Mouse (Mus musculus) activated CD4-positive, CD25-positive, alpha-beta regulatory T cell, adult 4 months (primary cell): Measurements from ENCODE around the gene Tbx5. TPM values are rescaled to one million over a fixed set of nuclear protein-coding genes. Genes with fewer than 3 reads are reported as not detected.

Experiments used
- ATAC-seq: one replicate; pipeline ENCODE4 v1.8.0; 2017
- polyA plus RNA-seq, 2 experiments: library from polyadenylated mRNA; unstranded; fragments of 100-300 nt; shearing (Covaris generic); gene quantifications; one replicate each; pipeline ENCODE4 v1.2.1; 2017

Gene Tbx5
- polyA plus RNA-seq, 2 experiments from 2014 or later, result not detected

GRCm38 (mm10) chr5:119810994-119811690, 21.3 kb upstream of the Tbx5 start:
- ATAC-seq, result no peak

- no peak for ATAC-seq
Observed at GRCm38 (mm10) chr5:119815247-119815646, 17.2 kb upstream of the Tbx5 start.

DNA sequence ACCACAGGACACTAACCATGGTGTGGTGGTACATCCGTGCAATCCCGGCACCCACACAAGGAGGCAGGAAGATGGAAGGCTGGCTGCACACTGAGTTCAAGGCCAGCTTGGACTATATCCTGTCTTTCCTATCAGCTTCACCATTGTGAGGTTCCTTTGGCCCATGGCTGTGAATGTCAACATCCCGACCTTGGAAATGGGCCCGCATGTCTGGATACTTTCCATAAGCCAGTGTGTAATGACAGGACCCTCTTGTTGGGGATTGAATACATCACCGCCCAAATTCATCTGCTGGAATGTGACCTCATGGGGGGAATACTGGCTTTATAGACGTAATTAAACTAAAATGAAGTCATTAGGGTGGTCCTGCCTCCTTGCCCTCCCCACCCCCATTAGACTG, 12.0 kb upstream of the Tbx5 start:
- ATAC-seq, result no peak

GRCm38 (mm10) chr5:119821506-119821905, 11.0 kb upstream of the Tbx5 start:
- no peak for ATAC-seq

DNA sequence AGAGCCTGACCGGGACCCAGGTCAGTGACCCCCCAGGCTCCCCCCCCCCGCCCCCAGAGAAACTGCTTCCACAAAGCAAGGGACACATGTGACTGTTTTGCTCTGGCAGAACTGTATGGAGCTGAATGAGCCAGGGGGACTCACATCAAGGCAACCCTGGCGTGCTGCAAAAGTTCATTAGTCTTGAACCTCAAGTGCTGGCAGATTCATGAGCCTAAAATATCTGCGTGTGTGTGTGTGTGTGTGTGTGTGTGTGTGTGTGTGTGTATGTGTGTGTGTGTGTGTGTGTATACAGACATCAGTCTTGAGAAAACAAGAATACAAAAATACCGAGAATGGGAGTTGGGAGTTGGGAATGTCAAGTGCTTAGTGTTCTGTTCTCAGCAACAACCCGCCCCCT, 5.1 kb upstream of the Tbx5 start:
- no peak for ATAC-seq

GRCm38 (mm10) chr5:119830611-119831010, 1.9 kb upstream of the Tbx5 start:
- no peak for ATAC-seq

DNA sequence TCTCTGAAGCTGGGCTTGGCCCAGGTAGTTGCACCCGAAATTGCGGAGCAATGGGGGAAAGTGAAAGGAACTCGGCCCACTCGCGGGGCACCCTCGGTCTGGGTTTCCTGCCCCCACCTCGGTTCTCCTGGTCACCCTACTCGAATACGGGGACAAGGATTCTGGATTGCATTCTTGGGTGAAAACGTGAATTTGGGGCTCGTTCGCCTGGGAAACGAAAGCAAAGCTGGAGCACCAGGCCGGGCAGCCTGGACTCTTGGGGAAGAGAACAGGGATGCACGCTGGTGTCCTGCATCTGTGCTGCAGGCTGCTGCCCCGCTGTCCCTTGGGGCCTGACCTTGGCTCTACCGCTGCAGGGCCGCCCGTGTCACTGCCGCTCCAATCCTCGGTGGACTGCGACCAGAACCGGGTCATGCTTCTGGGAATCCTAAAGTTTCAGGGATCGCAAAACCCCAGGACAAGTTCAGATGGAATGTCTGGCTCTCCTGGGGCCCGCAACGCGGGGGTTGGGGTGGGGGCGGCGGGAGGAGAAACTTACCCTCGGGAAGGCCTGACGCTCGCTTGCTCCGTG, 1.2 kb upstream of the Tbx5 start:
- ATAC-seq, result no peak

DNA sequence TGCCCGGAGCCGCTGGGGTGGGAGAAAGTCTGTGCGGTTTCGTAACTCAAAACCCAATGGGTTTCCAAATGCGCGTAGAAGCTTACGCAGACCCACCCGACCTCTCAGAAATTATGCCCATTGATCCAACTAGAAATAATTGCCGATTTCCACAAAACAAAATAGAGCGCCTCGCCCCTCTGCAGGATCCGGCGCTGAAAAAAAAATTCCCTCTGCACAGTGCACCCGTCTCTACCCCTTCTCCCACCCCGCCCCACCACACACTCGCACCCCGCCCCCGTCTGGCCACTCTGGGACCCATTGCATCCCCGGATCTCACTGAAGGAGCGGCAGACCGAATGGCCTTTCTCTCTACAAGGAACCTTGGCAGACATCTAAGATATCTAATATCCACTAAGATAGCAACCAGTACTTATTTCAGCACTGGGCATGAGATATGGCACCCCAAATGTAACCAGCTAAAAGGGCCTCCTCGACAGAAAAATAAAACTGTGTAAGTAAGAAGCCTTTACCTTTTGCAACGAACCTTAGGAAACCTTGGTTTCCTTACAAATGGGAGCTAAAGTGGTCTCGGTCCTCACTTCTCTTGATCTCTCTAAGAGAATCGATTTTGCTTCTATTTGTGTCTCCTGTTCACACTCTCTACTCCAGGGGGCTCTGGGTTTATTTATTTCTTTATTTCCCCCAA, 533 bp upstream of the Tbx5 start:
- no peak for ATAC-seq

GRCm38 (mm10) chr5:119833223-119834030, 959 bp downstream of the Tbx5 start:
- ATAC-seq, result no peak

DNA sequence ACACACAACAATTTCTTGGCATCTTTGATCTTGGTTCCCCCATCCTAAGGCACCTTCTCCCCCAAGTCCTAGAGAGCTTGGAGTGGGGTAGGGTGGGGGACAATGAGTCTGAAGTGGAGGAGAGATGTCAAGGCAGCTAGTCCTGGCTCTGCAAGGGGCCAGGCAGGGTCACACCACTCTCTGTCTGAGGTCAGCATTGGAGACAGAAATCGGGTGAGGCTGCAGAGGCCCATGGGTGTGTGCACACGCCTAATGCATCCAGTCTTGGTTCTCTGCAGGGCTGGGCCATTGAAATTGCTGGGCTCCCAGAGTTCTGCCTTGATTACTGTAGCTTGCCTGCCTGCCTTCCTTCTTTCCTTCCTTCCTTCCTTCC, 1.5 kb downstream of the Tbx5 start:
- ATAC-seq, result no peak

DNA sequence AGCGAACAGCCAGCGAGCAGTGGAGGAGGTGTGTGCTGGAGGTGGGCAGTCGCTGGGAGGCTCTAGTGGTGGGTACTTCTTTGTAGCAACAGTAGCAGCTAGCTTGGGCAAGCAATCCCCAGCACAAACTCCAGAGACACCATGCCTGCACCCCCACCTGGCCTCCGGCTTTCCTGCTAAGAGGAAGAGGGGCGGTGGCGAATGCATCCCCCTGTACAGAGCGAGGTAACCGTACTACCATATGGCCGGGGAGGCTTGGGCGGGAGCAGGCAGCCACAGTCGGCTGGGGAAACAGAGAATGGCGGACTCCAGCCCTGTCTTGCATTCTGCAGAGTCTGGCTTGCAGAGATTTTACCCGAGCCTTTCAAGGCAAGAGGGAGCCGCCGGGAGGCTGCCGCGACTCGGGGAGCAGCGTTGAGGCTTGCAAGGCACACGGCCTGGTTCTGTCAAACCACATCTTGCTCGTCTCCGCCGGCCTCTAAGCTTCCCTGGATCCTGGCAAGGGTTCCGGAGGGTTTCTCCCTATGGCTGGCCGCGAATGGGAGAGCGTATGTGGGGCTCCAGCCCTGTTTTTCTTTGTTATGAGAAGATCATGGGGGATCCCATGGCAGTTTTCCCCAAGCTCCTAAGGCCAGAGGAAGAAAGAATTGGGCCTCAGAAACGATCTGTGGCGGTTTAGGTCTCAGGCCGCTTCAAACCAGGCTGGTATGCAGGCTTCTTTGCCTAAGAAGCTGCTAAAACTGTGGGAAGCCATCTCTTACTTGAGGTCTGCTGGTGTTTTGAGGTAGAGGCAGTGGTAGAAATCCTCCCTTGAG, 2.8 kb downstream of the Tbx5 start:
- no peak for ATAC-seq

DNA sequence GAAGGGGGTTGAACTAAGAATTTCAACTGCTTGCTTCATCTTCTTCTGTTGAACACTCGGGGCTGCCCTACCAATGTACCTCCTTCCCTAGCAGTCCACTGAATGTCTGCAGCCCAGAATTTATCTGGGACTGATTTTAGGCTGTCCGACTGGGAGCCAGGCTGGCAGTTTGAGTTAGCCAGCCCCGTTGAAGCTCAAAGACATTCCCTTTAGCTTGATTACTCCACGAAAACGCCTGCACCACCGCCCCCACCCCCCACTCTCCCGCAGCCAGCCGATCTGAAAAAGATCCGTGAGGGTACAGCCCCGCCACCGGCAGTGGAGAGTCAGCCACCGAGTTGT, 3.4 kb downstream of the Tbx5 start:
- no peak for ATAC-seq

DNA sequence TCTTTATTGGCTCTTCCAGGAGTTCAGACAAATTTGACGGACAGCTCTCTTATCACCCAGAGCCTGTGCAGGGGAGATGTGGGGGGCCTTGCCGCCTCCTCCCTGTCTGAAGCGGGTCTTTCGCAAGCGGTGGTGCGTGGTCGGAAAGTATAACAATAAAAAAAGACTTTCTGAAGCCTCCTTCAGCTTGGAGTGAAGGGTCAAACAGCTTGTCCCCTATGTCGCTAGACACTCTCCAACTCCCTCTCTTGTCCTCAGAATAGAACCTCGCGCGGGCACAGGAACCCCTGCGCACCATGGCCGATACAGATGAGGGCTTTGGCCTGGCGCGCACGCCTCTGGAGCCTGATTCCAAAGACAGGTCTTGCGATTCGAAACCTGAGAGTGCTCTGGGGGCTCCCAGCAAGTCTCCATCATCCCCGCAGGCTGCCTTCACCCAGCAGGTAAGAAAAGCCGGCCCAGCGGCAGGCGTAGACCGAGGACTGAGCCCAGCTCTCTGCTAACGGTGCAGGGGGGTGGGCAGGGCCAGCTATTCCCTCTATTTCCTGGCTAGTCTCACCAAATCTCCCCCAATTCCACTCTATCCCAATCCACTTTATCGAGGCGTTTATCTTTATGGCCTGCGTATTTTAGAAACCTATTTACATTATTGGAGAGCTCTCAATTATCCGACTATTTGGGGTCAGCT, 4.3 kb downstream of the Tbx5 start:
- no peak for ATAC-seq

GRCm38 (mm10) chr5:119837306-119837675, 4.8 kb downstream of the Tbx5 start:
- ATAC-seq, result no peak

- ATAC-seq, result no peak
Observed at GRCm38 (mm10) chr5:119837861-119838260, 5.4 kb downstream of the Tbx5 start.

- ATAC-seq, result no peak
Observed at GRCm38 (mm10) chr5:119838441-119838840, 6.0 kb downstream of the Tbx5 start.

GRCm38 (mm10) chr5:119839156-119839555, 6.7 kb downstream of the Tbx5 start:
- ATAC-seq, result no peak

- ATAC-seq, result no peak
Observed at GRCm38 (mm10) chr5:119839616-119840368, 7.3 kb downstream of the Tbx5 start.

DNA sequence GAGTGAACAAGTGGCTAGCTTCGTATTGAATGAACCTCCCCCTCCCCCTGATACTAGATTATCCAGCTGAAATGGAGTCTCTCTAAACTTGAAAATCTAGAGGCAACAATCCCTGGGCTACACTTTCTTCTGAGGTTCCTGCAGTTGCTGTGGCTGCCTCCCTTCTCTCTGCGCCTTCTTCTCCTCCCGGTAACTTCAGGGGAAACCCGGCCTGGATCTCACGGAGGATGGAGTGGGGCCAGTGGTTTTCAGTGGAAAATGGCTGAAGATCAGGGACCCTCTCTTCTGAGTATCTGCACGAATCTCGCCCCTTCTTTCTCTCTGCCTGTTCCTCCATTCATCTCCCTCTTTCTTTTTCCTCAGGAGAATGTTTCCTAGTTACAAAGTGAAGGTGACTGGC, 7.9 kb downstream of the Tbx5 start:
- no peak for ATAC-seq

DNA sequence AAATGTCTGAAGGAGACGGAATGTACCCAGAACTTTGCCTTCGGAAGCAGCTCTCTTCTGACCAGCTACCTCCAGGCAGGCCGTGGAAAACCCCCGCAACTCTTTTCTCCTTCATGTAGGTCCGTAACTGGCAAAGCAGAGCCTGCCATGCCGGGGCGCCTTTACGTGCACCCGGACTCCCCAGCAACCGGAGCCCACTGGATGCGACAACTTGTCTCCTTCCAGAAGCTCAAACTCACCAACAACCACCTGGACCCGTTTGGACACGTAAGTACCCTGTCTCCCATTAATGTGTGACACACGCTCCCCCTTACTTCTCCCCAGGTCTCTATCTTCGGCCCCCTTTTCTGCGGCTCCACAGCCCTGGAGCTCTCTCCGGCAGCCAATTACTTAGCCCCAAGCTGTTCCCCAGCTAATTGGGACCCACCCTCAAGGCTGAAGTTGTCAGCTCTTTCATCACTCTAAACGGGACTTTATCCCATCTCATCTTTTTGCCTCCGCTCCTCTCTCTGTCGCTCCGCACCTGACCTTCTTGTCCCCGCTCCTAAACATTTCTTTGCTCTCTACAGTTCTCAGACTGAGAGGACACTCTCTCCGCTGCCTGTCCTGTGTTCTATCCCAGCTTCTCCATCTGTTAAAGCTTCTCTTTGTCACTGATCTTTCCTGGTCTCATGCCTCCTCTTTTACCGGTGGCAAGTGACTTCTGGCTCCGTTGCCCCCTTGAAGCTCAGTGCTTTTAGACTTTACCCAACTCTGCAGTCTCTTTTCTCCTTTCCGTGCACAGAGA, 9.4 kb downstream of the Tbx5 start:
- ATAC-seq, result no peak
